Mouse (Mus musculus) ES-E14 (cell line): ENCODE data around the gene Morf4l1.

Experiments used
- CHD2 ChIP-seq: IDR thresholded peaks from 2 replicates; pipeline ENCODE4 v1.6.1; 2014; ENCODE audit warnings: mild to moderate bottlenecking, low read depth, low read length, inconsistent platforms
- HCFC1 ChIP-seq: IDR thresholded peaks from 2 replicates; pipeline ENCODE4 v1.6.1; 2012; ENCODE audit warnings: low read length, inconsistent platforms, borderline replicate concordance; ENCODE audit not compliant: insufficient read depth
- MAFK ChIP-seq: IDR thresholded peaks from 2 replicates; pipeline ENCODE4 v1.6.1; 2014; ENCODE audit warnings: mild to moderate bottlenecking, low read depth, low read length, inconsistent platforms; ENCODE audit not compliant: insufficient read depth
- ZC3H11A ChIP-seq: IDR thresholded peaks from 2 replicates; pipeline ENCODE4 v1.6.1; 2012; ENCODE audit warnings: low read depth, mild to moderate bottlenecking, inconsistent platforms, low read length, borderline replicate concordance
- ZNF384 ChIP-seq: IDR thresholded peaks from 2 replicates; pipeline ENCODE4 v1.6.1; 2012; ENCODE audit warnings: low read depth, low read length, inconsistent platforms

GRCm38 (mm10) chr9:90135466-90135865 is 20.9 kb upstream of the Morf4l1 start:
- TF ChIP-seq ZC3H11A (no peak), HCFC1 (no peak), CHD2 (no peak), ZNF384 (no peak), MAFK (no peak)
